Mouse (Mus musculus) cerebellum, adult 2 months (tissue): Measurements from ENCODE around the gene Prmt9.

Experiments used
- CTCF ChIP-seq: fragments of 200-500 bp; IDR thresholded peaks from 2 replicates; pipeline ENCODE4 v1.5.1; 2011; ENCODE audit warnings: low read depth, mild to moderate bottlenecking, control low read depth, low read length, moderate library complexity, borderline replicate concordance; ENCODE audit not compliant: insufficient read depth
- POLR2A ChIP-seq: fragments of 200-500 bp; IDR thresholded peaks from 2 replicates; pipeline ENCODE4 v1.6.1; 2011; ENCODE audit warnings: low read length, control low read depth, borderline replicate concordance; ENCODE audit not compliant: insufficient read depth

DNA sequence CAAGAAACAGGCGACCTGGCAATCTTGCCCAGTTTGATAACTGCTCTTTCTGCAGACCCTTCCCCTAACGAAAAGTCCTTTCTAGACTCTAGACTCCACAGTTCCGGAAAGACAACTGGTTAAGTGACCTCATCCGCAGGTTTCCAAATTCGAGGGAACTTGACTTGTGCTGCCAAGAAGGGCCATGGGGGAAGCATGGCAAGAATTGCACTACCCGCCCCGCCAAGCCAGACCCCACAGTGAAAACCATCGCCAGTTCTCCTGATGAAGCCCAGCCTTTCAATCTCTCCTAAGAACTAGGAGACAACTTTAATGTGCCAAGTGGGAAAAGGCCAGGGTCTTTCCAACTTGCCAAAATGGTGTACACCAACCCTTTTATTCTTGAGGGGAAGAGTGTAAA, 34.0 kb upstream of the Prmt9 start:
- TF ChIP-seq POLR2A = no peak
- no peak for TF ChIP-seq CTCF
